Mouse (Mus musculus) midbrain, embryonic 11.5 days (tissue): ENCODE data around the gene Fcgr3. TPM values are rescaled to one million over a fixed set of nuclear protein-coding genes. Genes with fewer than 3 reads are reported as not detected.
A peak's percentile ranks its signal among the peaks of the same experiment; 100 is the strongest.

Source experiments
- ATAC-seq: fragments of 200-750 bp; cut with Nextera tagmentation; 2 replicates; pipeline ENCODE4 v1.8.0; 2017; ENCODE audit warnings: moderate TSS enrichment, moderate library complexity; ENCODE audit not compliant: low FRiP score
- DNase-seq: peaks from one replicate; pipeline ENCODE4 v3.0.0; 2015; ENCODE audit warnings: low spot score; ENCODE audit errors: missing footprints
- H3K27ac ChIP-seq: fragments of 300-500 bp; sonication (generic); 2 replicates; pipeline ENCODE4 v1.5.1; 2014; ENCODE audit warnings: low read depth, low read length
- H3K27me3 ChIP-seq: fragments of 300-500 bp; sonication (generic); 2 replicates; pipeline ENCODE4 v1.6.1; 2014; ENCODE audit warnings: mild to moderate bottlenecking, low read length, moderate library complexity, mixed read lengths; ENCODE audit not compliant: control insufficient read depth, insufficient read depth
- H3K36me3 ChIP-seq: fragments of 300-500 bp; sonication (generic); 2 replicates; pipeline ENCODE4 v1.6.1; 2014; ENCODE audit warnings: mild to moderate bottlenecking, low read length, moderate library complexity, mixed read lengths; ENCODE audit not compliant: control insufficient read depth, insufficient read depth
- H3K4me1 ChIP-seq: fragments of 300-500 bp; sonication (generic); 2 replicates; pipeline ENCODE4 v1.6.1; 2014; ENCODE audit warnings: low read length; ENCODE audit not compliant: control insufficient read depth, insufficient read depth
- H3K4me2 ChIP-seq: fragments of 300-500 bp; sonication (generic); 2 replicates; pipeline ENCODE4 v1.6.1; 2014; ENCODE audit warnings: mild to moderate bottlenecking, moderate library complexity
- H3K4me3 ChIP-seq: fragments of 300-500 bp; sonication (generic); 2 replicates; pipeline ENCODE4 v1.5.1; 2014; ENCODE audit warnings: low read depth, low read length
- H3K9ac ChIP-seq: fragments of 300-500 bp; sonication (generic); 2 replicates; pipeline ENCODE4 v1.6.1; 2014; ENCODE audit warnings: low read length
- H3K9me3 ChIP-seq: fragments of 300-500 bp; sonication (generic); 2 replicates; pipeline ENCODE4 v1.6.1; 2016; ENCODE audit warnings: low read length; ENCODE audit not compliant: control insufficient read depth
- WGBS: fragments of 180-500 bp; shearing (Covaris S2); extraction: QIAGEN DNeasy Blood & Tissue Kit; methylation state at CpG from one replicate; pipeline ENCODE4 v1.1.7; 2014; 5-methylcytosine and 5-hydroxymethylcytosine counted together
- microRNA-seq: library from miRNA; unstranded; fragments of <30 nt; microRNA quantifications from one replicate; pipeline ENCODE4, GENCODE M21; 2017
- polyA plus RNA-seq: library from polyadenylated mRNA; unstranded; fragments of >200 nt; fragmentation: Nextera tagmentation; extraction: Ambion mirVana; gene quantifications from 2 replicates; pipeline ENCODE4 v1.2.1, GENCODE M21; 2014

Fcgr3 gene
- polyA plus RNA-seq, 1 experiment from 2014 or later = 8.5 TPM

GRCm38 (mm10) chr1:171016676-171017356, 47.9 kb downstream of the Fcgr3 start:
- no peak for ATAC-seq
- no peak overlapping the region for H3K4me2 ChIP-seq
- no peak for DNase-seq
- H3K36me3 ChIP-seq = no peaks in the 10 kb centered on the region
- no peak overlapping the region for H3K9ac ChIP-seq
- no peak overlapping the region for H3K4me3 ChIP-seq
- no peak overlapping the region for H3K27ac ChIP-seq
- no peaks in the 10 kb centered on the region for H3K4me1 ChIP-seq
- no peaks in the 10 kb centered on the region for H3K27me3 ChIP-seq
- H3K9me3 ChIP-seq = no peaks in the 10 kb centered on the region
- WGBS = 84% methylated on average over 6 of the region's 6 CpGs

DNA sequence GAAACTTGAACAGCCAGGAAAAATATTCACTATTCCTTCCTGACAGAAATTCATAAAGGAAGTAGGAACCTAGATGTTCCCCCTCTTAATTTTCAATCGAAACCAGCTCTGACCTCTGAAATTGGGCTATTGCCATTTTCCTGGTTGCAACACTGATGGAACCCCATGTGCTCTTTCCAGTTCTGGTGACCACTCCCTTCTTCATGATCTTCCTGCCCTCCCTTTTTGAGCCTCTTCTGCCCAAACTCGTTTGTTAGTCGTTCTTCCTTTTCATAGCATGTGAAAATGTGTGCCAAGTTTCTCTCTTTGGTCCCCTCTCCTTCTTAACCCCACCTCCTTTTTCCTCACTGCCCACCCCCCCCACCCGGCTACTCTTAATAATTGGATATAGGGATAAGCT, 53.0 kb downstream of the Fcgr3 start:
- no peak overlapping the region for H3K4me2 ChIP-seq
- H3K4me1 ChIP-seq = no peaks in the 10 kb centered on the region
- WGBS = 79% methylated on average over 4 of the region's 4 CpGs
- H3K36me3 ChIP-seq = no peaks in the 10 kb centered on the region
- no peak overlapping the region for H3K27ac ChIP-seq
- no peaks in the 10 kb centered on the region for H3K27me3 ChIP-seq
- no peak overlapping the region for H3K4me3 ChIP-seq
- H3K9ac ChIP-seq = no peak overlapping the region
- no peaks in the 10 kb centered on the region; the same call in 1 of the 2 replicates for H3K9me3 ChIP-seq
- DNase-seq = no peak
- no peak for ATAC-seq

DNA sequence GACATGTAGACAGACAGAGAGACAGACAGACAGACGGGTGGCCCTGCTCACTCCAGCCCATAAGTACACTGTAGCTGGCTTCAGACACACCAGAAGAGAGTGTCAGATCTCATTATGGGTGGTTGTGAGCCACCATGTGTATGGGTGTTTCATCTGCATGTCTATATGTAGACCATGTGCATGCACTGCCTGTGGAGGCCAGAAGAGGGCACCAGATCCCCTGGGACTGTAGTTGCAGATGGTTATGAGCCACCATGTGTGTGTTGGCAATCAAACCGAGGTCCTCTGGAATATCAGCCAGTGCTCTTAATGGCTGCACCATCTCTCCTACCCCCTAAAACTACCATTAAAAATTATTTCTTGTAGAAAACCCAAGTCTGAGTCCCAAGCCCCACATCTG, 57.8 kb downstream of the Fcgr3 start:
- no peak for ATAC-seq
- no peaks in the 10 kb centered on the region; the same call in 1 of the 2 replicates for H3K9me3 ChIP-seq
- DNase-seq = no peak
- no peak overlapping the region for H3K27ac ChIP-seq
- H3K4me2 ChIP-seq = no peak overlapping the region
- H3K4me1 ChIP-seq = no peaks in the 10 kb centered on the region
- H3K4me3 ChIP-seq = no peak overlapping the region
- no peaks in the 10 kb centered on the region for H3K36me3 ChIP-seq
- no peak overlapping the region for H3K9ac ChIP-seq
- H3K27me3 ChIP-seq = no peaks in the 10 kb centered on the region
- 87% methylated on average over 2 of the region's 2 CpGs for WGBS

DNA sequence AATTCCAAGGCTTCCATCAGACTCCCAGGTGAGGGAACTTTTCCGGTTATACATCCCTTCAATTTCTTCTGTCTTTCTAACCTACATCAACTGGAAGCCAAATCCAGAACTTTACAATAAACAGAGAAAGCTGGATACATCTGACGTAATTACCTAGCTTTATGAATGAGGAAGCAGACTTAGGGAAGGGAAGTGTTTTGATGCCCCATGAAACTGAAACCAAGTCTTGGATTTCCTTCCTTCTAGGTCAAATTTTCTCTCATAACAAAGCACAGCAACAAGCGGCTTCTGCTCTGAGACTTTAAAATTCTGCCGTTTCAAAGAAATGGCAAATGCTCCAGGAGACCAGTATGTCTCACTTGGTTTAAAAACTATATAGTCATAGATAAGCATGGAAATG, 58.4 kb downstream of the Fcgr3 start:
- 91% methylated on average over 4 of the region's 4 CpGs for WGBS
- Histone ChIP-seq H3K27ac (no peak overlapping the region), H3K36me3 (no peaks in the 10 kb centered on the region), H3K4me2 (no peak overlapping the region), H3K9ac (no peak overlapping the region), H3K9me3 (no peaks in the 10 kb centered on the region; the same call in 1 of the 2 replicates), H3K4me1 (no peaks in the 10 kb centered on the region), H3K27me3 (no peaks in the 10 kb centered on the region), H3K4me3 (no peak overlapping the region)
- no peak for DNase-seq
- no peak for ATAC-seq

- Histone ChIP-seq H3K4me1 (no peaks in the 10 kb centered on the region), H3K4me3 (no peak overlapping the region), H3K36me3 (no peaks in the 10 kb centered on the region), H3K27ac (no peak overlapping the region), H3K4me2 (no peak overlapping the region), H3K27me3 (no peaks in the 10 kb centered on the region), H3K9me3 (no peaks in the 10 kb centered on the region; the same call in 1 of the 2 replicates), H3K9ac (no peak overlapping the region)
- no peak for ATAC-seq
- no peak for DNase-seq
Measured at GRCm38 (mm10) chr1:171005586-171005985, 59.1 kb downstream of the Fcgr3 start.

GRCm38 (mm10) chr1:171005081-171005480, 59.7 kb downstream of the Fcgr3 start:
- H3K27me3 ChIP-seq = no peaks in the 10 kb centered on the region
- WGBS = 66% methylated on average over 6 of the region's 6 CpGs
- no peaks in the 10 kb centered on the region for H3K4me1 ChIP-seq
- ATAC-seq (no peak), DNase-seq (no peak)
- no peaks in the 10 kb centered on the region for H3K36me3 ChIP-seq
- no peaks in the 10 kb centered on the region; the same call in 1 of the 2 replicates for H3K9me3 ChIP-seq
- no peak overlapping the region for H3K9ac ChIP-seq
- no peak overlapping the region for H3K4me2 ChIP-seq
- H3K4me3 ChIP-seq = no peak overlapping the region
- H3K27ac ChIP-seq = no peak overlapping the region

Small RNAs within 50 kb of the gene (microRNA-seq; reads per million reads assigned to microRNA genes)
- not detected for gene Gm27552
- not detected for gene Gm27844
- gene Mir6546 = 13.3 reads per million, percentile 33 among the genes with 10 or more reads in this experiment

Other genes starting within 250 kb of the Fcgr3 start
- gene Atf6, start 197.2 kb downstream of the Fcgr3 start, polyA plus RNA-seq = 9.4 and 11.2 TPM in 2 replicates
- gene Gm26620, start 179.9 kb downstream of the Fcgr3 start, polyA plus RNA-seq = 0.31 TPM in 1 of 2 replicates, not detected in the other
- 28.9 and 31.1 TPM in 2 replicates for gene Dusp12, start 179.4 kb downstream of the Fcgr3 start, polyA plus RNA-seq
- not detected in 2 replicates for gene Fcrlb, start 152.0 kb downstream of the Fcgr3 start, polyA plus RNA-seq
- not detected in 2 replicates for gene Fcrla, start 137.4 kb downstream of the Fcgr3 start, polyA plus RNA-seq
- 0.18 TPM in 1 of 2 replicates, not detected in the other for gene Fcgr2b, start 88.4 kb downstream of the Fcgr3 start, polyA plus RNA-seq
- gene Fcgr4, start 46.0 kb downstream of the Fcgr3 start, polyA plus RNA-seq = 0.18 and 0.55 TPM in 2 replicates
- gene Cfap126, start 49.0 kb upstream of the Fcgr3 start, polyA plus RNA-seq = 1.7 and 2.4 TPM in 2 replicates
- 291 and 314 TPM in 2 replicates for gene Sdhc, start 85.7 kb upstream of the Fcgr3 start, polyA plus RNA-seq
- gene Mpz, start 85.8 kb upstream of the Fcgr3 start, polyA plus RNA-seq = 0.12 TPM in 2 replicates
- gene Pcp4l1, start 131.3 kb upstream of the Fcgr3 start, polyA plus RNA-seq = 30.1 and 32.0 TPM in 2 replicates
- gene Nr1i3, start 149.0 kb upstream of the Fcgr3 start, polyA plus RNA-seq = 0.10 and 0.18 TPM in 2 replicates
- 24.0 and 24.7 TPM in 2 replicates for gene Tomm40l, start 157.6 kb upstream of the Fcgr3 start, polyA plus RNA-seq
- 2.1 and 3.7 TPM in 2 replicates for gene Apoa2, start 160.1 kb upstream of the Fcgr3 start, polyA plus RNA-seq
- gene Fcer1g, start 169.4 kb upstream of the Fcgr3 start, polyA plus RNA-seq = 25.5 and 27.3 TPM in 2 replicates
- gene Adamts4, start 185.5 kb upstream of the Fcgr3 start, polyA plus RNA-seq = 4.0 and 4.4 TPM in 2 replicates
- gene Ndufs2, start 186.5 kb upstream of the Fcgr3 start, polyA plus RNA-seq = 232 and 274 TPM in 2 replicates
- gene B4galt3, start 205.4 kb upstream of the Fcgr3 start, polyA plus RNA-seq = 49.5 and 58.4 TPM in 2 replicates
- 54.1 and 56.3 TPM in 2 replicates for gene Ppox, start 216.3 kb upstream of the Fcgr3 start, polyA plus RNA-seq
- gene Usp21, start 223.1 kb upstream of the Fcgr3 start, polyA plus RNA-seq = 84.7 and 88.6 TPM in 2 replicates
- 115 and 117 TPM in 2 replicates for gene Ufc1, start 230.1 kb upstream of the Fcgr3 start, polyA plus RNA-seq